Mouse (Mus musculus) frontal cortex, postnatal 14 days (tissue): ENCODE results near the gene Cdh5.

ENCODE experiments used
- DNase-seq, 2 experiments: peaks; one replicate each; pipeline ENCODE4 v3.0.0; 2022; ENCODE audit warnings: low spot score in 2 of 2

Gene Cdh5

GRCm38 (mm10) chr8:104188459-104188858, 87.0 kb downstream of the Cdh5 start:
- no peak for DNase-seq

GRCm38 (mm10) chr8:104190777-104191468, 89.5 kb downstream of the Cdh5 start:
- no peak for DNase-seq

DNA sequence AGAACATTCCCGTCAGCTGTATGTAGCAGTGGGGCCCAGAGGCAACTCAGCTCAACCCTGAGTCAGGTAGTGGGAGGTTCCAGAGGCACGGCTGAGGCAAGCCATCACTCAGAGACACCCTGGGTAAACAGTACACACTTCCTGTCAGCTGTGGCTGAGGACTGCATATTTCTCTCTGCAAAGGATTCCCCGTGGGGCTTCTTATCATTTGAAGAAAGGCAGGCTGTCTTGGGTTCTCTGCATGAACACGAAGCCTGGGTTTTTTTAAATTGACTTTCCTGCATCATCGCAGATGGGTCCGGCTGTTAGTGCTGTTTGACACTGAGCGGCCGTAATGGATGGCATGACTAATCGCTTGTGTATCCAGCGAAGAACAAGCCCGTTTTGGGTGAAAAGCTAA, 90.1 kb downstream of the Cdh5 start:
- DNase-seq = no peak
